Mouse (Mus musculus) common myeloid progenitor, adult 5-6 weeks (primary cell): ENCODE measurements around the gene Gabarap. TPM values are rescaled to one million over a fixed set of nuclear protein-coding genes. Genes with fewer than 3 reads are reported as not detected.
A peak's percentile ranks its signal among the peaks of the same experiment; 100 is the strongest.
"Not testable (repeated sequence)": the region's sequence is repeated elsewhere in the genome, so short reads cannot be mapped to it uniquely, and the experiment has no call there.

ENCODE experiments used
- ATAC-seq: replicated peaks from 2 replicates; pipeline ENCODE4 v1.8.0; 2016; ENCODE audit warnings: low read depth, mild to moderate bottlenecking, moderate TSS enrichment, inconsistent platforms; ENCODE audit not compliant: poor library complexity, severe bottlenecking
- total RNA-seq: library from RNA; stranded (forward); fragments of 200-1000, 187-1606 nt; gene quantifications from 2 replicates; pipeline ENCODE4 v1.2.3, GENCODE M21; 2017

The Gabarap gene
- total RNA-seq, 1 experiment from 2014 or later, result 163 TPM

DNA sequence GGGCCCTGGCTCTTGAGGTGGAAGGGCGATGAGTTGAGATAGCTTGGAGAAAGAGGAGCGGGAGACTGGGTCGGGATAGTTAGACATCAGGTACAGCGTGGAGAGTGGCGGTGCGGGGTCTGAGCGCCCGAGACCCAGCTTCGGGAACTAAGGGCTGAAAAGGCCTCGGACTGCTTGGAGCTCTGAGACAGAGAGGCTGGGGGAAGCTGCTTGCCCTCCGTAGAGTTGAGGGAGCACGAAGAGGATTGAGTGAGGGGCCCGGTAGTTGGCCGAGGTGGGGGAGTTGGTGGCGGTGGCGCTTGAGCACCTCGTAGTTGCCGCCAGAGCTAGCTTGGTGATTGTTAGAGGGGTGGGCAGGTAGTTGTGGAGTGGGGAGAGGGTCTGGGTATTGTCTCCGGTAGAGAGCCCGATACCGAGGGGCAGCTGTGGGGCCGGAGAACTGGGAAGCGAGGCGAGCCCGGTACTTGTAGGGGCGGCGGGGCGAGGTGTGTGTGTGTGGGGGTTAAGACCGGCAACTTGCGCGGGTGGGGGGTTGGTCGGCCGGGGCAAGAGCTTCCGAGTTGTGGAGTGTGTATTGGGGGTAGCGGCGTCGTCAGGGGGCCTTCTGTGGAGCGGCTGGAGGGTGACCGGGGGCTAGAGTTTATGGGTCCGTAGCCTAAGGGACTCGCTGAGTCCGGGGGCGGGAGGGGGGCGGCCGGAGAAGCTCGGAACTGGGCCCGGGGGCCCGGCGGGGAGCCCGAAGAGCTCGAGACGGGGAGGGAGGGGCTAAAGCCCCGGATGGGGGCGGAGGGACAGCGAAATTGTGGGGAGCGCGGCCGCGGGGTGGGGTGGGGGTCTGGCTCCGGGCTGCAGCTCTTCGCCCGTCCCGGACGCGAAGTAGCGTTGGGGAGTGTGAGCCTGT, 5.5 kb downstream of the Gabarap start:
- ATAC-seq, result no peak

DNA sequence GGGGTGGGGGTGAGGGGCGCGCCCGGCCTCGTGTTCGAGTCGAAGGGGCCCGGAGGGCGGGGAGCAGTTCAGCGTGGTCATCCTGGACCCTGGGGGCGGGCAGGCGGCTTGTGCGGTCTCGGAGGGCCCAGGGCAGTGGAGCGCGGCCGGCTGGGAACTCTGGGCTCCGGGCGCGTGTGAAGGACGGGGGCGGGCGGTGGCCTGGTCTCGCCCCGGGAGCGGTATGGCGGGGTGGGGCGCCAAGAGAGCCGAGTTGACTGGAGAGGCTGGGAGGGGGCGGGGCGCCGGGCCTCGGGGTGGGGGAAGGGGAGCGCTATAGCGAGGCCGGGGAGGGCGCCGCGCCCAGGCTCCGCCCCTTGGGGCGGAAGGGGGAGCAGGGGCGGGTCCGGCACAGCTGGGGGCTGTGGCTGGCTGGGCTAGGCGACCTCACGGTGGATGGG, 6.1 kb downstream of the Gabarap start:
- 0 out of 2 replicates have a peak, but pooled peaks have one; percentile 9 for ATAC-seq

DNA sequence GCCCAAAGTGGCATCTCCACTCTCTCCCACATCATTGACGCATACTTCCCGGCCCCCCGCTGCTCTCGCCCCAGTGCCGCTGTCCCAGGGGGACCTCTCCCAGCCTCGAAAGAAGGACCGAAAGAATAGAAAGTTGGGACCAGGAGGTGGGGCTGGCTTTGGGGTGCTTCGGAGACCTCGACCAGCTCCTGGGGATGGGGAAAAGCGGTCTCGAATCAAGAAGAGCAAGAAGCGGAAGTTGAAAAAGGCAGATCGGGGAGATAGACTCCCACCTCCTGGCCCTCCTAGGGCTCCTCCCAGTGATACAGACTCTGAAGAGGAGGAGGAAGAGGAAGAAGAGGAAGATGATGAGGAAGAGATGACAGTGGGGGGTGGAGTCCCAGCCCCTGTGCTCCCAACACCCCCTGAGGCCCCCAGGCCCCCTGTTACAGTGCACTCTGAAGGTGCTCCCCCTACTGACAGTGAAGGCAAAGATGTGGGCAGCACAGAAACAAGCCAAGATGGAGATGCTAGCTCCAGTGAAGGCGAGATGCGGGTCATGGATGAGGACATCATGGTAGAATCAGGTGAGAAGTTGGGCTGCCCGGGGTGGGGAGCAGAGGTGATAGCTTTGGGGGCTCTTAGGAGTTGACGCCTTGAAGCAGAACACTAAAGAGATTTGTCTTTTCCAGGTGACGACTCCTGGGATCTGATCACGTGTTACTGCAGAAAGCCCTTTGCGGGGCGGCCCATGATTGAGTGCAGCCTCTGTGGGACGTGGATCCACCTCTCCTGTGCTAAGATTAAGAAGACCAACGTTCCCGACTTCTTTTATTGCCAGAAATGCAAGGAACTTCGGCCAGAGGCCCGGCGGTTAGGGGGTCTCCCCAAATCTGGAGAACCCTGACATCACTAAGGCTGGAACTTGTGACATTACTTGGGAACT, 7.9 kb downstream of the Gabarap start:
- no peak for ATAC-seq

DNA sequence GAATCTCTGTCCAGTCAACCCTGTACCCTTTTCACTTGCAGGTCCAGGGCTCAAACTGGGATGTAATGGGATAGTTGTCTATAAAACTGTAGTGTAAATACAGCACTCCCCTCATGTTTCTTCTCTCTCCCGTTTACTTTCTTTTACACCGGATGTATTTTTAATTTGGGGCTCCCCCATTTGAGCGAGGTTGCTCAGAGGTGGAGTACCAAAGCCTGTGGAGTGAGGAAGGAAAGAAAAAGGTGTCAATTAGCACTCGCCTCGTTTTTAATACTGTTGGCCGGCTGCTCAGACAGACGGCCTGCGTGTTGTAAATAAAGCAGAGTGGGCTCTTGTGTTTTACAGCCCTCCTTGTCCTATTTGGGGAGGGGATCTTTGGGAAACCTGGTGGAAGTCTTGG, 8.7 kb downstream of the Gabarap start:
- ATAC-seq, result no peak

DNA sequence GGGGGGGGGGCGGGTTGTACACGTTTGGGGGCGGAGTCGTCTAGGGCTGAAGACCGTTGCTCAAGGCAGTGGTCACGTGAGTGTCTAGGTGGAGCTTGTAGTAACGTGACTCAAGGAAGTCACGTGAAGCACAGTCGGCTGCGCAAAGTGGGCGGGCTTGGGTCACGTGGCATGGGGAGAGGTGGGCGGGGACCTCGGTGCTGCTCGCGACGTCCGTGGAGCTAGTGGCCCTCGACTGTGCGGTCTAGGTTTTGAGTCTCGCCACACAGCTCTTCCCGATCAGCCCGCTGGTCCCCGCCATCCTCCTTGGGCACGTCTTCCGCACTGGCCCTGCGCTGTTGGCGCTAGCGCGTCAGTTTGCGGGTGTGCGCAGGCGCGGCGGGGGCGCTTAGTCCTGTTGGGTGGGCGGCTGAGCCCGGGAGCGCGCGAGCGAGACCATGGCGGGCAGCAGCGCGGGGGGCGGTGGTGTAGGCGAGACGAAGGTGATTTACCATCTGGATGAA, 9.5 kb downstream of the Gabarap start, which contains the start of gene Dvl2:
TSS of gene Dvl2 (plus strand) at position 200 of the 503 bp plus-strand sequence.
- ATAC-seq, result peak; percentile 63

DNA sequence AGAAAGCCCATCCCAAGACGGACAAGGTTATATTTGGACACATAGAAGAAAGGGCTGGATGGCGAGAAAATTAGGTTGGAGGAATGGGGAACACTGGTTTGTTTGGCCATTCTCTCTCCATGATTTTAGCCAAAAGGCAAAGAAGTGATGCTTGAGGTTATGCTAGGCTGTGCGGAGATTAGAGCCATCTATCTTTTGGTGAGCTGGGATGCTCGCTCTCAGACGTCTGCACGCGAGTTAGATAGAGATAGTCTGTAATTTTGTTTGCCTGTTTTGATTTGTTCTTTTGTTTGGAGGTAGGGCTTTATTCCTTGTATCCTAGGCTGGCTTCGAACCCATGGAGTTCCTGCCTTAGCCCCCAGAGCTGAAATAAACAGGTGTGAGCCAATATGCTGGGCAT, 10.2 kb downstream of the Gabarap start:
- no peak for ATAC-seq

DNA sequence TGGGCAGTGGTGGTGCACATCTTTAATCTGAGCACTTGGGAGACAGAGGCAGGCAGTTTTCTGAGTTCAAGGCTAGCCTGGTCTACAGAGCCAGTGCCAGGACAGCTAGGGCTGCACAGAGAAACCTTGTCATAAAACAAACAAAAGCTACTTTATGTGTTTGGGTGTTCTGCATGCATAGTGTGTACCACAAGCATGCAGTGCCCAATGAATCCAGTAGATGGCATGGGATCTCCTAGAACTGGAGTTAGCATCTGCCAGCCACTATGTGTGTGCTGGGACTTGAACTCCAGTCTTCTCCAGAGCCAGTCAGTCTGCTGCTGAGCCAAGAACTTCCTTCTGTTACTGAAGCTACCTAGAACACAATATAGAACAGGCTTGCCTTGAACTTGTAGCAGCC, 10.9 kb downstream of the Gabarap start:
- ATAC-seq, result no peak

DNA sequence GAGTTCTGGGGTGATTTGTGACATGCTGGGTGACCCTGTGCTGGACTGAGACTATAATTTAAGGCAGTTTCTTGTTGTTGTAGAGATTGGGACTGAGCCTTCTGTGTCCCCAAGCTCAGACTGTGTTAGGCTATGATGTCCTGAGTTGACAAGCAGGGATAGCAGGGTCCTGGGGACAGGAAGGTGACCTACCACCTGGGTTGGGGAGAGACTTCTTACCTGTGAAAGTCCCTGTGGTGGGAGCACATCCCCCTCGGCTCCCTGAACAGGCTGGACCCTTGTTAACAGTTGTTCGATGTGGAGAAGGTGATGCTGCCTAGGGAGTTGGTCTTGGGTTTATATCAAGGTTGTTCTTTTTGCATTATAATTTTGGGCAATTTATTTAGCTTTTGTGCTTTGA, 11.5 kb downstream of the Gabarap start:
- ATAC-seq, result no peak

DNA sequence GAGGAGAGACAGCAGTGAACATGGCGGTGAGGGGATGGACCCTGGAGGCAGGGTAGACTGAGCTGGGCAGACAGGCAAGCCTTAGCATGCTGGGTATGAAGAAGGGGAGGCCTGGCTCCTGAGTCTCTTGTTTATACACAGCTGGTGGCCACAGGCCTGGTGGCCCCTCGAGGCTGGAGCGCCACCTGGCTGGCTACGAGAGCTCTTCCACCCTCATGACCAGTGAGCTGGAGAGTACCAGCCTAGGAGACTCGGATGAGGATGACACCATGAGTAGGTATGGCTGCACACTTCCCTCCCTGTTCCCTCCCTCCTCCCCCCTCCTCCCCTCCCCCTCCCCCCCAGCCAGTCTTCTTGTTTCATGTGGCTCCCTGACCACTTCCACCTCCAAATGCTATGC, 14.6 kb downstream of the Gabarap start:
- ATAC-seq, result peak; percentile 52; the same call in 1 of the 2 replicates

DNA sequence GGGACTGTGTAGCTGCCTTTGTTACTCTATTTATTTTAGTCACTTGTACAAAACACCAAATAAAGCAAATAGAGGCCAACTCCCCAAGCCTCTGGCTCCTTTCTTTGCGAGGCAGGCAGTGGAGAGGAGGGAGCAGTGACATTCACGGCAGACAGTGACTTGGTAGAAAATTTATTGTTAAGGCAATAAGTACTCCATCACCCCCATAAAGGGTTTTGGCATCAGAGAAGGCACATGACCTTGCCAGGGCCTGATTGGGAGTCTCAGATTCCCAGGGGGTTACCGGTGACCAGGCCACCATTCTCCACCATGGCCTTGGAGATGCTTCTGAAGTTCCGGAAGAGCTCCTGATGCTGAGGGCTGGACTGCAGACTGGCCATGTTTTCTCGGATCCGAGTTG, 19.1 kb downstream of the Gabarap start:
- ATAC-seq, result no peak

DNA sequence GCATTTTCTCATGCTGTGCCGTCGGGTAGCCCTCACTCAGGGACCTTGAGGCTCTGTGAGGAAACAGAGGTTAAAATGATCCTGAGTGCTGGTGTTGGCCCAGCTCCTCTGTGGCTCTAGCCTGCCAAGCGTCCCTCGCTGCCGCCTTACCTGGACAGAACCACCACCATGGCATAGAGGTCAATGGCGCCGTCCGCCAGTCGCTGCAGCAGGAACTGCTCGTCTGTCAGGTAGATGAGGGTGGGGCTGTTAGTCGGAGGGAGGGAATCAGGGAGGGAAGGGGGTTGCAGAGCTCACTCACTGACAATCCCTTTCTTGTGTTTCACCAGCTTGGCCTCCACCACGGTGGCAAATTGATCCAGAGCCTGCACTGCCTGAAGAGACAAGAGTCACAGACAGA, 19.6 kb downstream of the Gabarap start:
- ATAC-seq, result no peak

DNA sequence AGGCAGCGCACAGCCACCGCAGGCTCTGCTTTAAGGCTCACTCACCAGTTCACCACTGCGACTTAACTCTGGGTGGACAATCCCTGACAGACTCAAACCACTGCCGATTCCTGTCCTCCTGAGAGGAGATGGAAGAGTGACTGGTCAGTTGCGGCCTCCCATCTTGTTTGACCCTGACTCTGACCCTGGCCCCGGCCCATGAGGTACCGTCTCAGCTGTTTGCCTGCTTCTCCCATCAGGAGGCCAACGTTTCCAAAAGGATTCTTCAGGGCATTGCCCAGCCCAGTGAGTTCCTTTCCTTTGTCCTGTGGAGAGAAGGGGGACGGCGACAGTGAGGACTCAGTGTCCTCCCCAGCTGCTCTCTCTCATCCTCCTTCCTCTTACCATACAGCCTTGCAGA, 20.0 kb downstream of the Gabarap start:
- ATAC-seq, result no peak

DNA sequence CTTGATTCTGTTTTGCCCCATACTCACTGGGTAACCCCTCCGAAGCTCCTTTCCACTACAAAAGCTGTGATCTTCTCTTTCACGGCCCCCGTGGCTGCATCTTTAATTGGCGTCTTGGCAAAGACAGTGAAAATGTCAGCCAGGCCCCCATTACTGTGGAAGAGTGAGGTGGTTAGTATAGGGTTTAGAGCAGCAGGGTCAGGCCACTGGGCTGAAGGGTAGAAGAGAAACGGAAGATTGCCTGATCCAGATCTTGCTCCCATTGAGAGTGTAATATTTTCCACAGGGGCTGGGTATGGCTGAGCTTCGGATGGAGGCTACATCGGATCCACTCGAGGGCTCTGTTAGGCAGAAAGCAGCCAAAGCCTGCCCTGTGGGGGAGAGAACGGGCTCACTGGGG, 22.0 kb downstream of the Gabarap start:
- no peak for ATAC-seq

DNA sequence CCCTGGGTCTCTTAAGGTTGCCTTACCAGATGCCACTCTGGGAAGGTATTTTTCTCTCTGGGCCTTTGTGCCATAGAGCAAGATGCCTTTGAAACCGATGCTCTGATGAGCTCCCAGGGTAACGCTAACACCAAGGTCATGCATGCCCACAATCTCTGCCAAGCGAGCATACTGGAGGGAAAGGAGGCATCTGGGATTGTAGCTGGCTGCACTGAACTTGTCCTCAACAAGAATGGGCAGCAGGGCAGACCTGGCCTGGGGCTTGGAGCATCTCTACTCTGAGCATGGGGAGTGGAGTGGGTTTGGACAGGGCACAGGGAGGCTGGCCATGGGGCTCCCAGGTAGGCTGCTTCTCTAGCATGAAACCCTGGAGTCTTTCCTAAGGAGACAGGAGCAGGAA, 22.5 kb downstream of the Gabarap start:
- ATAC-seq, result no peak

DNA sequence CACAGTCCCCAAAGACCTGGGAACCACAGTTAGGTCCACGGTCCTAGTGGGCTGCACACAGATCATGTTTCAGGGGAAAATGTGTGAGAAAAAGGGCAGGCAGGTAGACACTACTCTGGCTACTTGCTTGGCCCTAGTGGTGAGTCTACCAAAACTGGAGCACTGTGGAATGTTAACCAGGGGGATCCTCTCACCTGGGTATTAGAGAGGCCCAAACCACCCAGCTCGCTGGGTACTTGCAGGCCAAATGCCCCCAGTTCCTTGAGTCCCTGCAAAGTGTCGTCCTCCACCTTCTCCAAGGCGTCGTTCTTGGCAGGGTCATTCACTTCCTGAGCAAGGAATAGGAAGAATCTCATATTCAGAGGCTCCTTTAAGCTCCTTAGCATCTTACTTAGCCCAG, 23.1 kb downstream of the Gabarap start:
- ATAC-seq, result no peak

DNA sequence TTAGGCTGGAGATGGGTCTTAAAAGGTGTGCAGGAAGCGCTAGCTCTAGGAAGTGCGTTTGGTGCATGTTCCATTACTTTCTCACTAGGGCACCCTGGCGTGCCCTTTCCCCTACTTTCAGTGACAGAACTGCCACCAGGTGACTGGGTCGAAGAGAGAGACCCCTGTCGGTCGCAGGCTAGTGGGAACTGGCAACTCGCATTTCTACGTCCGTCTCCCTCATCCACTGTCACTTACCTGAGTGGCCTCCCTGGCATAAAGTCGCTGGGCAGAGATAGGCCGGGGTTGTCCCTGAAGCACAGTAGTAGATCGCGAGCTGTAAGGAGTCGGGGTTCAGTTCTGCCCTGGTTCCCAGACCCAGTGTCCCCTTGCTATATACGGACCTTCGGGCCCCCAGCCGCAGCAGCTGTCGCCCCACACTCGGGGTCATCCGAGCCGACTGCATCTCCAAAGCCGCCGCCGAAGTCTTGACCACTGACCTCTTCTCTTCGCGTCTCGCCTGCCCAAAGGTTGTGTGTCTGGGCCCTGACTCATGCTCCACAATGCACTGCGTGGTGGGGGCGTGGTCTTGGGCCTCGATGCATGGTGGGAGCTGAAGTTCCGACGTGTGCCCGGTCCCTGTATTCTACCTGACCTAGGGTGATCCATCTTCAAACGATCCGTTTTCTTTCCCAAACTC, 24.1 kb downstream of the Gabarap start, which contains the start of gene Acadvl:
TSS of gene Acadvl (minus strand) at position 532 of the 679 bp plus-strand sequence.
- peak; percentile 88 for ATAC-seq

DNA sequence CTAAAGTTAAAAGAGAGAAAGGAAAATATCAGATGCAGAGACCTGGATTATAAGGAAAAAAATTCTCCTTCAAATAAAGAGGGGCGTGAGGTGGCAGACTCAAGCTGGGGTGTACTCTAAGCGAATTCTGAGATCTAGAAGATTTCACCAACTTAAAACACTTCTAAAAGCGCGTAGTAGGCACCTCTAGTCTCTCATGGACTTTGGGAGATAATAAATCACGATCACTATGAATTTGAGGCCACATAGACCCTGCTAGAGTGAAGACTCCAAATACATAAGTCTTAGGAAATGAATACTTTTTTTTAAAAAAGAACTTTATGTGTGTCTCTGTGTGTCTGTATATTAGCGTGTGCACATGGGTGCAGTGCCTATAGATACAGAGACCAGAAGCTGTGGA, 24.7 kb downstream of the Gabarap start:
- ATAC-seq, result no peak

DNA sequence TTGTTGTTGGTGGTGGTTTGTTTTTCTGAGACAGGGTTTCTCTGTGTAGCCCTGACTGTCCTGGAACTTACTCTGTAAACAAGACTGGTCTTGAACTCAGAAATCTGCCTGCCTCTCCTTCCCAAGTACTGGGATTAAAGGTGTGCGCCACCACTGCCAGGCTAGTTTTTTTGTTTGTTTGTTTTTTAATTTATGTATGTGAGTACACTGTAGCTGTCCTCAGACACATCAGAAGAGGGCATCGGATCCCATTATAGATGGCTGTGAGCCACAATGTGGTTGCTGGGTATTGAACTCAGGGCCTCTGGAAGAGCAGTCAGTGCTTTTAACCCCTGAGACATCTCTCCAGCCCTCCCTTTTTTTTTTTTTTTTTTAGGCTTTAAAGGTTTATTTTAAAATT, 25.2 kb downstream of the Gabarap start:
- ATAC-seq, result not testable (repeated sequence)

DNA sequence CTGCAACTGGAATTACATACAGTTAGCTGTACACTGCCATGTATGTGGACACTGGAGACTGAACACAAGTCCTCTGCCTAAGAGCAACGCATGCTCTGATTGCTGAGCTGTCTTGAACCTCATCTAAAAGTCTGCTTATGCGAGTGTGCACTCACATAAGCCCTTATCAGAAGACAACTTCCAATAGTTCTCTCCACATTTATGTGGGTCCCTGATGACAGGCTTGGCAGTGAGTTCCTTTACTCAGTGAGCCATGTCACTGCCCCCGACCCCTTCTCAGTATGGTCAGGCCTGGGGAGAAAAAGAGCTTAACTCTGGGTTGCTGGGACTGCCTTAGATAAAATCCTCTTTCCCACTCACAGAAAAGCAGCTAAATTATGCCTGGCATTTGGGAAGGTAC, 25.7 kb downstream of the Gabarap start, which contains the start of gene Dlg4:
TSS of gene Dlg4 (plus strand) at position 274 of the 400 bp plus-strand sequence.
- ATAC-seq, result no peak
